18 mouse cellular contexts compared by ENCODE assay signal in the genomic region with DNA sequence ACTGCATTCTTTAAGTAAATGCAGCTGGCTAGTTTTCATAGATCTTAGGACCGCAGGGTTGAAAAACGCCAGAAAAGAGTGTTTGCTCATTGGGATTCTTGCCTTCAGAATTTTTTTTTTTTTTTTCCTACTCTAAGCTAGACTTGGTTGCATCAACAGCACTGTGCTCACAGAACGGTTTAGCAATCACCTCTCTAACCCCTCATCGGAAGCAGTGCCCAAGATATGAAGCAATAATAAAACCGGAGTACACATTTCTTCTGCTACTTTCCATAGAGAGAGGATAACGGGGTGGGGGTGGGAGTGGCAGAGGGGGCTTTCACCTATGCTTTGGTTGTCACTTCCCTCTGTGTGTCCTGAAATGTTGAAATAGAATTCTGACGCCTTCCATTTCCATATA. TPM values are rescaled to one million over a fixed set of nuclear protein-coding genes. Genes with fewer than 3 reads are reported as not detected.
DNase-seq lines count a peak whose midpoint lies in the region; ATAC-seq and TF ChIP-seq lines count a peak whose summit lies in the region.
"Had no signal": no experiment of that assay in that cellular context is flagged by ENCODE, and none has a peak within 500 bp of the region (broad histone marks: within the 10 kb centered on the region; RNA-seq: fewer than 3 reads in every experiment).

No protein-coding gene starts in this region.

- TF ChIP-seq EP300 in liver, postnatal 0 days (IDR thresholded peaks at IDR 0.05; ENCODE audit: low read depth), result no peak

- H3K36me3 ChIP-seq in heart, embryonic 11.5 days (ENCODE audit: control insufficient read depth, insufficient read depth, low read length), result no peaks in the 10 kb centered on the region
- no peaks in the 10 kb centered on the region for H3K36me3 ChIP-seq in limb, embryonic 13.5 days
- H3K36me3 ChIP-seq in limb, embryonic 10.5 days, result no peaks in the 10 kb centered on the region
- H3K36me3 ChIP-seq in liver, postnatal 0 days (replicated peaks; ENCODE audit: insufficient read depth, low read length), result no peaks in the 10 kb centered on the region
- H3K36me3 ChIP-seq in forebrain, embryonic 12.5 days (replicated peaks), result no peaks in the 10 kb centered on the region
- H3K36me3 ChIP-seq: G1E had no signal

- ATAC-seq in heart, embryonic 11.5 days (replicated peaks; ENCODE audit: insufficient number of reproducible peaks, low FRiP score, low TSS enrichment), result no peak
- ATAC-seq in limb, embryonic 13.5 days (ENCODE audit: low FRiP score, low read depth), result no peak
- ATAC-seq in common myeloid progenitor, adult 5-6 weeks (replicated peaks; ENCODE audit: low read depth, poor library complexity, severe bottlenecking), result peak; percentile 76
- ATAC-seq in liver, postnatal 0 days, result peak; percentile 72
- no peak for ATAC-seq in forebrain, embryonic 12.5 days (ENCODE audit: low FRiP score)

- peak overlapping the region; percentile 46 for H3K4me2 ChIP-seq in heart, embryonic 11.5 days
- H3K4me2 ChIP-seq in limb, embryonic 13.5 days (replicated peaks), result peak overlapping the region; percentile 27
- peak overlapping the region; percentile 51 for H3K4me2 ChIP-seq in liver, postnatal 0 days (ENCODE audit: low read depth, low read length)
- no peak overlapping the region for H3K4me2 ChIP-seq in forebrain, embryonic 12.5 days
- H3K4me2 ChIP-seq: midbrain, embryonic 11.5 days had no signal

- H3K27ac ChIP-seq in heart, embryonic 11.5 days (ENCODE audit: low read depth, low read length), result no peak overlapping the region
- no peak overlapping the region for H3K27ac ChIP-seq in limb, embryonic 13.5 days
- no peak overlapping the region for H3K27ac ChIP-seq in limb, embryonic 10.5 days
- 0 out of 2 replicates have a peak overlapping the region, but pooled peaks have one; percentile 22 for H3K27ac ChIP-seq in liver, postnatal 0 days (ENCODE audit: low read depth)
- no peak overlapping the region for H3K27ac ChIP-seq in forebrain, embryonic 12.5 days
- H3K27ac ChIP-seq: gastrocnemius, adult 2 months; layer of hippocampus, adult 2 months had no signal

- WGBS in heart, embryonic 11.5 days (ENCODE audit: insufficient replicate concordance), result 46% methylated on average over 7 of the region's 7 CpGs
- WGBS in limb, embryonic 13.5 days, result 58% methylated on average over 7 of the region's 7 CpGs
- WGBS in limb, embryonic 10.5 days, result 65% methylated on average over 7 of the region's 7 CpGs
- WGBS in liver, postnatal 0 days (ENCODE audit: insufficient replicate concordance), result 34% methylated on average over 7 of the region's 7 CpGs
- 67% methylated on average over 7 of the region's 7 CpGs for WGBS in forebrain, embryonic 12.5 days

- no peaks in the 10 kb centered on the region for H3K27me3 ChIP-seq in heart, embryonic 11.5 days (ENCODE audit: control insufficient read depth, insufficient read depth, low read length)
- H3K27me3 ChIP-seq in limb, embryonic 13.5 days, result 0 out of 2 replicates have a peak, but pooled peaks cover 2% of the 10 kb centered on the region
- H3K27me3 ChIP-seq in limb, embryonic 10.5 days (ENCODE audit: low read depth, poor library complexity, severe bottlenecking), result no peaks in the 10 kb centered on the region
- no peaks in the 10 kb centered on the region for H3K27me3 ChIP-seq in liver, postnatal 0 days (ENCODE audit: insufficient read depth, low read length)
- H3K27me3 ChIP-seq in forebrain, embryonic 12.5 days, result no peaks in the 10 kb centered on the region

- no peaks in the 10 kb centered on the region for H3K4me1 ChIP-seq in heart, embryonic 11.5 days (ENCODE audit: control insufficient read depth, insufficient read depth, low read length)
- H3K4me1 ChIP-seq in limb, embryonic 13.5 days, result no peaks in the 10 kb centered on the region
- H3K4me1 ChIP-seq in limb, embryonic 10.5 days, result no peaks in the 10 kb centered on the region
- H3K4me1 ChIP-seq in liver, postnatal 0 days (ENCODE audit: insufficient read depth), result peaks cover 14% of the 10 kb centered on the region
- H3K4me1 ChIP-seq in forebrain, embryonic 12.5 days, result peaks cover 2% of the 10 kb centered on the region; the same call in 1 of the 2 replicates

- no peak overlapping the region for H3K4me3 ChIP-seq in heart, embryonic 11.5 days (ENCODE audit: low read depth, low read length)
- no peak overlapping the region for H3K4me3 ChIP-seq in limb, embryonic 13.5 days
- no peak overlapping the region for H3K4me3 ChIP-seq in limb, embryonic 10.5 days
- H3K4me3 ChIP-seq in liver, postnatal 0 days (ENCODE audit: low read depth, low read length), result 0 out of 2 replicates have a peak overlapping the region, but pooled peaks have one; percentile 8
- no peak overlapping the region for H3K4me3 ChIP-seq in forebrain, embryonic 12.5 days (replicated peaks)
- H3K4me3 ChIP-seq: erythroblast, embryonic 14.5 days; layer of hippocampus, adult 2 months had no signal

- H3K9ac ChIP-seq in heart, embryonic 11.5 days (ENCODE audit: low read depth, low read length), result no peak overlapping the region
- no peak overlapping the region for H3K9ac ChIP-seq in limb, embryonic 13.5 days
- no peak overlapping the region for H3K9ac ChIP-seq in liver, postnatal 0 days (replicated peaks)
- no peak overlapping the region for H3K9ac ChIP-seq in forebrain, embryonic 12.5 days

- DNase-seq in heart, adult 8-10 months (ENCODE audit: low spot score), result no peak
- no peak for DNase-seq in limb, embryonic 10.5 days (ENCODE audit: low spot score)
- DNase-seq in liver, postnatal 0 days, result no peak
- no peak for DNase-seq in ovary, adult 18-20 months (ENCODE audit: low spot score)
- DNase-seq: cerebellum, postnatal 36 days; gastrocnemius, adult 2 months; right cerebral cortex, postnatal 25 days had no signal

- TF ChIP-seq CTCF in liver, postnatal 0 days (IDR thresholded peaks at IDR 0.05; ENCODE audit: low read depth), result no peak

- H3K9me3 ChIP-seq in heart, embryonic 11.5 days (replicated peaks; ENCODE audit: control insufficient read depth, low read length), result no peaks in the 10 kb centered on the region
- no peaks in the 10 kb centered on the region for H3K9me3 ChIP-seq in limb, embryonic 13.5 days
- H3K9me3 ChIP-seq in limb, embryonic 10.5 days (replicated peaks), result no peaks in the 10 kb centered on the region
- no peaks in the 10 kb centered on the region for H3K9me3 ChIP-seq in liver, postnatal 0 days (ENCODE audit: low read length)
- no peaks in the 10 kb centered on the region for H3K9me3 ChIP-seq in forebrain, embryonic 12.5 days
- H3K9me3 ChIP-seq: G1E had no signal

RNA-seq across cellular contexts. Expression of gene Gm7075, which starts 5.7 kb away (rescaled TPM):
- not detected in 2 replicates for polyA plus RNA-seq in heart, embryonic 11.5 days (2014; fragmentation: Nextera tagmentation; extraction: Ambion mirVana)
- not detected for total RNA-seq in heart, adult 8-10 months (2022)
- not detected in 2 replicates for polyA plus RNA-seq in limb, embryonic 13.5 days (2015; fragmentation: Nextera tagmentation; extraction: Ambion mirVana)
- not detected in 2 replicates for polyA plus RNA-seq in limb, embryonic 10.5 days (2016; fragmentation: Nextera tagmentation; extraction: Ambion mirVana)
- not detected in 2 replicates for total RNA-seq in common myeloid progenitor, adult 5-6 weeks (2017)
- polyA plus RNA-seq in liver, postnatal 0 days (2015; fragmentation: Nextera tagmentation; extraction: Ambion mirVana), result not detected in 2 replicates
- polyA plus RNA-seq in forebrain, embryonic 12.5 days (2016; fragmentation: Nextera tagmentation; extraction: Ambion mirVana), result not detected in 2 replicates
- total RNA-seq: G1E; gastrocnemius, adult 2 months; layer of hippocampus, adult 2 months; left cerebral cortex, postnatal 36 days had no signal
- polyA plus RNA-seq: erythroblast, embryonic 14.5 days; G1E; midbrain, embryonic 11.5 days; neural tube, embryonic 14.5 days; testis, adult 2 months had no signal

RNA-seq across cellular contexts. Expression of gene Ctnna3, which starts 14.0 kb away (rescaled TPM):
- polyA plus RNA-seq in heart, embryonic 11.5 days (2014; fragmentation: Nextera tagmentation; extraction: Ambion mirVana), result 17.5 and 19.0 TPM in 2 replicates
- total RNA-seq in heart, adult 8-10 months (2022), result 10 to 100 TPM; 52.0 to 66.8 (median 54.9) TPM
- 0.75 and 1.0 TPM in 2 replicates for polyA plus RNA-seq in limb, embryonic 13.5 days (2015; fragmentation: Nextera tagmentation; extraction: Ambion mirVana)
- 0.04 TPM in 1 of 2 replicates, not detected in the other for polyA plus RNA-seq in limb, embryonic 10.5 days (2016; fragmentation: Nextera tagmentation; extraction: Ambion mirVana)
- not detected in 2 replicates for total RNA-seq in common myeloid progenitor, adult 5-6 weeks (2017)
- 0.05 TPM in 1 of 2 replicates, not detected in the other for polyA plus RNA-seq in liver, postnatal 0 days (2015; fragmentation: Nextera tagmentation; extraction: Ambion mirVana)
- polyA plus RNA-seq in forebrain, embryonic 12.5 days (2016; fragmentation: Nextera tagmentation; extraction: Ambion mirVana), result 0.34 TPM in 1 of 2 replicates, not detected in the other
- total RNA-seq: G1E had no signal
- polyA plus RNA-seq: erythroblast, embryonic 14.5 days; G1E; midbrain, embryonic 11.5 days had no signal

RNA-seq across cellular contexts. Expression of gene Dnajc12, which starts 33.6 kb away (rescaled TPM):
- polyA plus RNA-seq in heart, embryonic 11.5 days (2014; fragmentation: Nextera tagmentation; extraction: Ambion mirVana), result 8.6 and 9.2 TPM in 2 replicates
- 10 to 100 TPM; 14.6 to 19.2 (median 19.0) TPM for total RNA-seq in heart, adult 8-10 months (2022)
- polyA plus RNA-seq in limb, embryonic 13.5 days (2015; fragmentation: Nextera tagmentation; extraction: Ambion mirVana), result 12.0 and 12.8 TPM in 2 replicates
- 7.9 and 9.7 TPM in 2 replicates for polyA plus RNA-seq in limb, embryonic 10.5 days (2016; fragmentation: Nextera tagmentation; extraction: Ambion mirVana)
- 2.0 and 6.6 TPM in 2 replicates for total RNA-seq in common myeloid progenitor, adult 5-6 weeks (2017)
- polyA plus RNA-seq in liver, postnatal 0 days (2015; fragmentation: Nextera tagmentation; extraction: Ambion mirVana), result 14.8 and 15.4 TPM in 2 replicates
- polyA plus RNA-seq in forebrain, embryonic 12.5 days (2016; fragmentation: Nextera tagmentation; extraction: Ambion mirVana), result 7.4 and 9.1 TPM in 2 replicates

RNA-seq across cellular contexts. Expression of gene Sirt1, which starts 34.3 kb away (rescaled TPM):
- 5.6 and 6.0 TPM in 2 replicates for polyA plus RNA-seq in heart, embryonic 11.5 days (2014; fragmentation: Nextera tagmentation; extraction: Ambion mirVana)
- total RNA-seq in heart, adult 8-10 months (2022), result 10 to 100 TPM in 2 of 4 experiments, 1 to 10 TPM in 2; 9.3 to 12.3 (median 10.7) TPM
- 6.5 and 7.3 TPM in 2 replicates for polyA plus RNA-seq in limb, embryonic 13.5 days (2015; fragmentation: Nextera tagmentation; extraction: Ambion mirVana)
- 6.4 and 6.9 TPM in 2 replicates for polyA plus RNA-seq in limb, embryonic 10.5 days (2016; fragmentation: Nextera tagmentation; extraction: Ambion mirVana)
- 44.8 and 53.1 TPM in 2 replicates for total RNA-seq in common myeloid progenitor, adult 5-6 weeks (2017)
- 2.8 and 3.1 TPM in 2 replicates for polyA plus RNA-seq in liver, postnatal 0 days (2015; fragmentation: Nextera tagmentation; extraction: Ambion mirVana)
- 6.1 and 6.9 TPM in 2 replicates for polyA plus RNA-seq in forebrain, embryonic 12.5 days (2016; fragmentation: Nextera tagmentation; extraction: Ambion mirVana)

Comparison
In these comparisons a context has a peak if more than half of its experiments do, and no peak if none do; other contexts are left out.
1. ATAC-seq: peak in common myeloid progenitor, adult 5-6 weeks (single experiment) and liver, postnatal 0 days (single experiment); none in heart, embryonic 11.5 days (single experiment), limb, embryonic 13.5 days (single experiment) and forebrain, embryonic 12.5 days (single experiment).